In the genomic region with DNA sequence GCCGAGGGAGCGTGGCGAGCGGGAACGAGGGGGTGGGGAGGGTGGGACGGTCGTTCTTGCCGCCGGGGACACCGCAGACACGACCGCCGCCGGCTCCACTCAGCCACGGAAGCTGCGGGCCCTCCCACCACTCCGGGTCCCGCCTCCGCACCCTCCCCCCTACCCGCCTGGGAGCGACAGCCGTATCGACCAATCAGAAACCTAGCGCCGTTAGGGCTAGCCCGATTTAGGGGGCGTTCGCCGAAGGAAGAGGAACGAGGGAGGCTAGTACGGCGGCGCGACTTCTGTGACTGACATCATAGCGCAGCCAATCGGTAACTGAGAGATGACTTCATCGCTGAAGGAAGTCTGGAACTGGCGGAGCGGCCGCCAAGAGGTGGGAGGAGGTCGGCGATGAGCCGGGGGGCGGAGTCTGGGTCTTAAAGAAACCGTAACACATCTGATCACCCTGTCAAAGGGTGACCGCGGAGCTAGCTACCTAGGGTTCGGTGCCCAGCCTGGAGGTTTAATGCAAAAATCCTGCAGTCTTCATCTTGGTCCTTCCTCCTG, we compare ENCODE assay signal across 8 mouse cellular contexts. TPM values are rescaled to one million over a fixed set of nuclear protein-coding genes. Genes with fewer than 3 reads are reported as not detected.
A peak's percentile ranks its signal among the peaks of the same experiment; 100 is the strongest.
DNase-seq lines count a peak whose midpoint lies in the region; ATAC-seq and TF ChIP-seq lines count a peak whose summit lies in the region.

Gene Mrtfa (minus strand): TSS at position 128 of the 549 bp plus-strand sequence.

- peak within 1 kb of the TSS; percentile 95 for H3K27ac ChIP-seq in gastrocnemius, adult 2 months
- H3K27ac ChIP-seq in hindbrain, postnatal 0 days = peak within 1 kb of the TSS; percentile 62
- peak within 1 kb of the TSS; percentile 91 for H3K27ac ChIP-seq in left cerebral cortex, adult 2 months

- peak within 1 kb of the TSS; percentile 73 for H3K9ac ChIP-seq in hindbrain, postnatal 0 days (replicated peaks; ENCODE audit: low read length)

- peak within 1 kb of the TSS; percentile 92 for H3K4me3 ChIP-seq in gastrocnemius, adult 2 months
- peak within 1 kb of the TSS; percentile 85 for H3K4me3 ChIP-seq in hindbrain, postnatal 0 days (ENCODE audit: low read length)
- H3K4me3 ChIP-seq in left cerebral cortex, adult 2 months = peak within 1 kb of the TSS; percentile 93

- ATAC-seq in common myeloid progenitor, adult 5-6 weeks (replicated peaks; ENCODE audit: low read depth, poor library complexity, severe bottlenecking) = peak; percentile 98
- peak; percentile 100 for ATAC-seq in hindbrain, postnatal 0 days
- ATAC-seq in megakaryocyte, adult 5-6 weeks (ENCODE audit: poor library complexity, severe bottlenecking) = peak; percentile 99

- peak; percentile 100 for DNase-seq in ZHBTc4 (ENCODE audit: low read depth, low spot score)
- peak; percentile 99 for DNase-seq in gastrocnemius, adult 2 months
- DNase-seq in hindbrain, postnatal 0 days (ENCODE audit: low spot score) = peak; percentile 99
- peak; percentile 99 for DNase-seq in left cerebral cortex, adult 2 months (ENCODE audit: extremely low spot score in 1 of 2, low spot score in 2 of 2)
- peak; percentile 100 for DNase-seq in right cerebral cortex, adult 2 months (ENCODE audit: low spot score in 2 of 2)
- DNase-seq in urinary bladder, postnatal 14 days (ENCODE audit: low spot score) = peak; percentile 100

- H3K4me1 ChIP-seq in hindbrain, postnatal 0 days (ENCODE audit: insufficient read depth, low read length) = peaks cover 9% of the 10 kb centered on the region; the same call in 1 of the 2 replicates

- H3K4me2 ChIP-seq in hindbrain, postnatal 0 days (ENCODE audit: low read depth, low read length) = peak within 1 kb of the TSS; percentile 68

- no peaks in the 10 kb centered on the region for H3K36me3 ChIP-seq in hindbrain, postnatal 0 days (ENCODE audit: insufficient read depth, low read length)

- TF ChIP-seq CTCF in gastrocnemius, adult 2 months (IDR thresholded peaks at IDR 0.05) = no peak
- peak; percentile 14; the same call in 1 of the 2 replicates for TF ChIP-seq CTCF in hindbrain, postnatal 0 days (IDR thresholded peaks at IDR 0.05; ENCODE audit: low read depth)
- TF ChIP-seq CTCF in left cerebral cortex, adult 2 months (IDR thresholded peaks at IDR 0.05) = no peak; the same call in 1 of the 2 replicates

- H3K9me3 ChIP-seq in hindbrain, postnatal 0 days (ENCODE audit: low read length) = no peaks in the 10 kb centered on the region

- intact Hi-C loops in gastrocnemius, adult 2 months (cut with DNase I) = loop anchor here (10.0 kb wide), 1 partner anchor 476 kb away; the partner anchor contains the start of gene Tnrc6b
- intact Hi-C loops in left cerebral cortex, adult 2 months (cut with DNase I) = loop anchor here (5.0 to 10.0 kb wide), 2 partner anchors 118 to 486 kb away; no protein-coding TSS in a partner anchor

- H3K27me3 ChIP-seq in hindbrain, postnatal 0 days (ENCODE audit: insufficient read depth, low read length) = no peaks in the 10 kb centered on the region

- under 1% methylated on average over 46 of the region's 48 CpGs for WGBS in hindbrain, postnatal 0 days

RNA-seq across cellular contexts. Expression of gene Mrtfa, which starts in this region (rescaled TPM):
- 10.5 and 13.8 TPM in 2 replicates for total RNA-seq in common myeloid progenitor, adult 5-6 weeks (2017)
- 10 to 100 TPM; 18.8 to 28.1 TPM for total RNA-seq in gastrocnemius, adult 2 months (2021)
- total RNA-seq in hindbrain, postnatal 0 days (2014; rRNA removed) = 32.1 and 54.8 TPM in 2 replicates
- 19.3 and 22.6 TPM in 2 replicates for polyA plus RNA-seq in hindbrain, postnatal 0 days (2015; fragmentation: Nextera tagmentation; extraction: Ambion mirVana)
- total RNA-seq in left cerebral cortex, adult 2 months (2021) = 10 to 100 TPM; 71.2 to 75.8 TPM
- total RNA-seq in megakaryocyte, adult 5-6 weeks (2015) = 76.4 and 81.3 TPM in 2 replicates
- 39.4 and 46.2 TPM in 2 replicates for total RNA-seq in megakaryocyte, adult 5-6 weeks (2017)

Comparison
In these comparisons a context has a peak if more than half of its experiments do, and no peak if none do; other contexts are left out.
1. Peak in every context shown above with its lines: DNase-seq, ATAC-seq, H3K4me3 ChIP-seq and H3K27ac ChIP-seq.